Mouse (Mus musculus): ENCODE results near the gene Cish. TPM values are rescaled to one million over a fixed set of nuclear protein-coding genes. Genes with fewer than 3 reads are reported as not detected.
A peak's percentile ranks its signal among the peaks of the same experiment; 100 is the strongest.

Cish gene
- polyA plus RNA-seq, 1 experiment from 2014 or later, result 9.9 TPM

DNA sequence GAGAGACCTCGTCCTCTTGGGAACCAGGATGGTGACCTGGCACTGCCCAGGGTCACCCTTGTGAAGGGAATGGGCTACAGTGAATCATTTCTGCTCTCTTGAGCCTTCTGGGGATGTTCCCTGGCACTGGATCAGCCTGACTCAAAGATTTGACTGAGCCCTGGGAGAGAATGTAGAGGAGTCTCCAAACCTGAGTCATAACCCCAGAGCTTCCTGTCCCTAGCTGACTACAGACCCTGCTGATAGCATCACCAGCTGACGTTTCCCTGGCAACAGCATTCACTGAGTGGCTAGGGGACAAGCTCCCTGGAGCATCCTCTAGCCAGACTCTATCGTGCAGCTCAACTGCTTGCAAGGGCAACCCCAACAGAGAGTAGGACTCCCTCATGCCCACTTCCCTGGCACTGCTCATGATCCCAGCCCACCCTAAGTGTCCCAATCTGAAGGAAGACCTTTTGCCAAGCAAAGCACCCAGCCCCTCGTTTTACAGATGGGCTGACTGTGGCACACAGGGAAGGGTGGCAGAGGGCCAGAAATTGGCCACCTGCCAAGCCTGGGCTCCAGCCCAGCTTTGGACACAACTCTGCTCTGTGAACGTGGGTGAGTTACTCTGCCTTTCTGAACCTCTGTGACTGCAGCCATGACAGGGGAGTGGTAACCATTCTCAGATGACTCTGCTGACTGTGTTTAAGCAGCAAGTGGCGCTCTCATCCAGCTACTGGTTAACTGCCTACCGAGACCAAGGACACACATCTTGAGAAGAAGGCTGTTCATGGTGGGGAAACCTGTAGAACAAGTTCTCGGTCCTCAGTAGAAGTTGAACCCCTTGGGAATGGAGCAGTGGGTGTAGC is 17.1 kb upstream of the Cish start:
- WGBS, result 54% methylated on average over 8 of the region's 8 CpGs

DNA sequence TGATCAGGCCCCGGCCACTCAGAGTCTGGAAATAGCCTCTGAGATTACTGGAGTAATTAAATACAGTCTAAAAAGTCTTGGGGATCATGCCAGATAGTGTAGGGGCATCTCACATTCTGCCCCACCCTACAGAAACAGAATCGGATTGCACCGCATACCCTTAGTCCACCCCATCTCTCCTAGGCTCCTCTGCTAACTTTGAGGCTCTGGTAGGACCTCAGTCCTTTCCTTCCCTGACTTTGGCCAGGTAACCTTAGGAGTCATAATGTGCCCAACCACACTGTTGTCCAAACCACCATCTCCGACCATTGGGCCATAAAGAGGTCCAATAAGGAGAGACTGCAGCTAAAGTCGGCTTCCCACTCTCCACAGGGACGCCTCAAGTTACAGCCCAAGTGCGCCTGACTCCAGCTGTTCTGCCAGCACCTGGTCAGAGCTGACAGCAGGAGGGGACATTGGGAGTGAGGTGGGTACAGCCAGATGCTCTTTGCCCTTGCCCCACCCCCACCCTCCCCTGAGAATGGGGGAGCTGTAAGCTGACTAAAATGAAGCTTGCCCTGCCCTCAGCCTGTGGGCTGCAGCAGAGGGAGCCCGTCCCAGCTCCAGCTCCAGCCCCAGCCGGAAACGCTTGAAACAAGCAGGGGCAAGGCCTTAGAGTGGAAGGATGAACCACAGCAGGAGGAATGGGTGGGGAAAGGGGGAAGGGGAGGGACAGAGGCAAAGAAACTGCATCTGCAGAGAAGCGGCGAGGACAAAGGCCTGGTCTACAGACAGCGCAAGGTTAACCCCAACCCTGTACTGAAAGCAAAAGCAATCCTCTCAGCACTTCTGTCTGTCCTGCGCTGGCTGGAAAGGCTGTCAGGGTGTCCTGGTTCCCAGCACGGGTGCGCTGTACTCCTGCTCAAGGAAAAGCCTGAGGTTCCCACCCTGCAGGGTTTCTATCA is 16.2 kb upstream of the Cish start:
- Histone ChIP-seq H3K36me3 (no peaks in the 10 kb centered on the region), H3K9me3 (no peaks in the 10 kb centered on the region), H3K27me3 (no peaks in the 10 kb centered on the region), H3K27ac (no peak overlapping the region), H3K4me2 (replicated peaks) (peak overlapping the region; percentile 48), H3K4me3 (peak overlapping the region; percentile 12; the same call in 1 of the 2 replicates), H3K4me1 (peaks cover 18% of the 10 kb centered on the region), H3K9ac (peak overlapping the region; percentile 58)
- peak; percentile 77 for ATAC-seq (ENCODE audit: low FRiP score, low read depth)
- WGBS, result 17% methylated on average over 16 of the region's 16 CpGs

More for the DNA sequence above, 17.1 kb upstream of the Cish start:
- Histone ChIP-seq H3K36me3 (no peaks in the 10 kb centered on the region), H3K4me1 (peaks cover 18% of the 10 kb centered on the region), H3K27ac (no peak overlapping the region), H3K9me3 (no peaks in the 10 kb centered on the region), H3K27me3 (no peaks in the 10 kb centered on the region), H3K4me3 (no peak overlapping the region), H3K4me2 (replicated peaks) (no peak overlapping the region), H3K9ac (no peak overlapping the region)
- peak; percentile 20; the same call in 1 of the 2 replicates for ATAC-seq (ENCODE audit: low FRiP score, low read depth)

DNA sequence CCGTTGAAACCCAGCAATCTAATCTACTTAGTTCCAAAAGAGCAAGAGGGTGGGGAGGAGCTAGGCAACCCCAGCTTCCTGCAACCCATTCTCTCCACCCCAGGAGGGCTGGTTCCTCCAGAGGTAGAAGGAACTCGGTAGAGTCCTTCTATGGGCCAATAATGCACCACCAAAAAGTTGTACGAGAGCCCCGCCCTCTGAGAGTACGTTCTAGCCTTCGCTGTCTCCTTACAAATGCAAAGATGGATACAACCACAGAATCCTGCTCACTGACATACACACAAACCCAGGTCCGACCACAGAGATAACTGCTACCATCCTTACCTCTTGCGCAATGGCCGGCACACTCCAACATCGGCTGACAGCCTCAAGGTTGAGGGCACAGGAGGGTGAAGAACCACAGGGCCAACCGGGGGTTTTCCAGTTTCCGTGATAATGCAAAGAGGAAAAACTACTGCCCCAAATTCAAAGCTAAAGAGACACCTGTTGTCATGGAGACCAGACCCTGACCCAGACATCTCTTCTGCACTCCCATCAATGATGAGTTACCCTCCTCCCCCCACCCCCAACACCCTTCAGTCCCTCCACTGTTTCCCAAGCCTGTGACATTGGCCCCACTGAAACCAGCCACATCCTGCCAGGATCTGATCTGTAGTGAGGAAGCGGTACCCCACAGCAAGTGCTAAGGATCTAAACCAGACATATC is 15.4 kb upstream of the Cish start:
- Histone ChIP-seq H3K9ac (peak overlapping the region; percentile 58), H3K27ac (no peak overlapping the region), H3K27me3 (no peaks in the 10 kb centered on the region), H3K9me3 (no peaks in the 10 kb centered on the region), H3K4me1 (peaks cover 18% of the 10 kb centered on the region), H3K4me2 (replicated peaks) (peak overlapping the region; percentile 48), H3K4me3 (0 out of 2 replicates have a peak overlapping the region, but pooled peaks have one; percentile 12), H3K36me3 (no peaks in the 10 kb centered on the region)
- WGBS, result 49% methylated on average over 13 of the region's 13 CpGs
- no peak; the same call in 1 of the 2 replicates for ATAC-seq (ENCODE audit: low FRiP score, low read depth)

DNA sequence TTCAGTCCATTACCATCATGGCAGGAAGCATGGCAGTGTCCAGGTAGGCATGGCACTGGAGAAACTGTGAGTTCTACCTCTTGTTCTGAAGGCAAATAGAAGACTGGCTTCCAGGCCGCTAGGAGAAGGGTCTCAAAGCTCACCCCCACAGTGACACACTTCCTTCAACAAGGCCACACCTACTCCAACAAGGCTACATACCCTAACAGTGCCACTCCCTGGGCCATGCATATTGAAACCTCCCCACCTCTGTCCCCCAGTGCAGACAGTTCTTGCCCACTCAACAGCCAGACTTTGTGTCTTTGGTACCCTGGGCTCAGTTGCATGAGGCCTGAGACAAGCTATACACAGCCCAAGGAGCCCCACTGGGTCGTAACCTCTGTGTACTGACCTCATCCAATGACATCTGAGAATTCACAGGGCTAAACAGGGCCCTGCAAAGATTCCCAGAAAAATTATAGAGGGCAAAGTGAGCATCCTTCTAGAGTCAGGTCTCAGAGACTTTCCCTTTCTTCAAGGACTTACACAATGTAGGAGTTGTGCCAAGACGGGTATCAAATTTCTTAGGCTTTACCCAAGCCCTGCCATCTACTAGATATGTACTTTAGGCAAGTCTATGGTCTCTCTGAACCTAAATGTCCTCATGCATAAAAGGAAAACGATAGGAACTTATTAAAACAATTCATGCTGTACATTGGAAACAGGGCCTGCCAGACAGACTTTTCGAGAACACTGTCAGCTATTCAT is 14.4 kb upstream of the Cish start:
- Histone ChIP-seq H3K4me1 (peaks cover 18% of the 10 kb centered on the region), H3K27ac (no peak overlapping the region), H3K9me3 (no peaks in the 10 kb centered on the region), H3K4me2 (replicated peaks) (no peak overlapping the region), H3K36me3 (no peaks in the 10 kb centered on the region), H3K9ac (no peak overlapping the region), H3K27me3 (no peaks in the 10 kb centered on the region), H3K4me3 (no peak overlapping the region)
- 92% methylated on average over 5 of the region's 5 CpGs for WGBS
- ATAC-seq (ENCODE audit: low FRiP score, low read depth), result no peak

DNA sequence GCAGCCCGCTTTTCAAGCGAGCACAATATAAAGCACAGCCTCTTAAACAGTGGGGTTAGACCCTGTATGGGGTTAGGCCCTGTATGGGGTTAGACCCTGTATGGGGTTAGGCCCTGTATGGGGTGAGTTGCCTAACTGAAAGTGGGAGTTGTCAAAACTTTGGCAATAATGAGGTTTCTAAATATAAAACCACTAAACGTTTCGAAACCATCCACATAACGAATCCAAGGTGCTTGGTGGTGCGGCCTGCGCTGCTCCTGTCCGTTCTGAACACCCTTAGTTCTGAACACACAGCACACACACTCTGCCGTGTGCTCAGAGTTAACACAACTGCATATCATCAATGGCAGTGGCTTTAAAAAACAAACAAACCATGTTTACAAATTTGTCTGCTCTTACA is 12.9 kb upstream of the Cish start:
- Histone ChIP-seq H3K4me3 (no peak overlapping the region), H3K27me3 (no peaks in the 10 kb centered on the region), H3K4me2 (replicated peaks) (no peak overlapping the region), H3K36me3 (no peaks in the 10 kb centered on the region), H3K27ac (no peak overlapping the region), H3K4me1 (peaks cover 18% of the 10 kb centered on the region), H3K9me3 (no peaks in the 10 kb centered on the region), H3K9ac (no peak overlapping the region)
- WGBS, result 74% methylated on average over 9 of the region's 9 CpGs
- ATAC-seq (ENCODE audit: low FRiP score, low read depth), result no peak

DNA sequence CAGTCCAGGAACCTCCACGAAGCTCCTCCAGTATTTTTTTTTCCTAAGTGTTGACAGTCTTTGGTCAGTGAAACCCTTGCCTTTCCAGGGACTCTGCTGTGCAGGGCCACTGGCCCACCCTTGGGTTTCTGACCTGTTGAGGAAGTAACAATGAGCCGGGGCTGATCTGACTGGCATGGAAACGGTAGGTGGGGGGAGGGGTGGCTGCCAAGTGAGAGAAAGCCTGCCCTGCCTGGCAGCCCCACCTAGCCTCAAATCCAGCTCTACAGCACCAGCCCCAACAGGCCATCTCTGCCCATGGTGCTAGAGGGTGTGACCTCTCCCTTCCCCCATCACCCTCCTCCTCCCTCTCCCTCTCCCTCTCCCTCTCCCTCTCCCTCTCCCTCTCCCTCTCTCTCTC is 10.8 kb upstream of the Cish start:
- H3K27me3 ChIP-seq, result peaks cover 7% of the 10 kb centered on the region; the same call in 1 of the 2 replicates
- no peak overlapping the region for H3K9ac ChIP-seq
- peaks cover 14% of the 10 kb centered on the region for H3K4me1 ChIP-seq
- H3K4me2 ChIP-seq (replicated peaks), result no peak overlapping the region
- no peak overlapping the region for H3K4me3 ChIP-seq
- no peak overlapping the region for H3K27ac ChIP-seq
- 28% methylated on average over 3 of the region's 3 CpGs for WGBS
- H3K36me3 ChIP-seq, result no peaks in the 10 kb centered on the region
- no peak for ATAC-seq (ENCODE audit: low FRiP score, low read depth)
- no peaks in the 10 kb centered on the region for H3K9me3 ChIP-seq

DNA sequence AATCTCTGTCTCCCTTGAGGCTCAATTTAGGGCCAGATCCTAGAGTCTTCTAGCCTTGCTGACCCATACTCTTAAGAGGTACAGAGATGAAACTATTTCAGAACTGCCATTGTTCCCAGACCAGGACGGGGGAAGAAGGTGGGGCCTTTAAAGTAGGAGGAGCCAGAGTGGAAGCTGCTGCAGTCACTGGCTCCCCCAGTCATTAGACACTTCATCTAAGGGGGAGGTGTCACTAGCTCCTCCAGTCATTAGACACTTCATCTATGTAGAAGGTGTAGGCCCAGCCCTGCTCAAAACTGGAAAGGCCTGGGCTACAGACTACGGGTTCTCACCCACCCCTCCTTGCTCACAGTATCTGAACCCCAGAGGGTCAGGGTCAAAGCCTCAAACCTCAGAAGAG is 8.5 kb upstream of the Cish start:
- WGBS, result 77% methylated on average over 2 of the region's 2 CpGs
- H3K9ac ChIP-seq, result no peak overlapping the region
- H3K4me3 ChIP-seq, result no peak overlapping the region
- ATAC-seq (ENCODE audit: low FRiP score, low read depth), result no peak
- no peaks in the 10 kb centered on the region for H3K9me3 ChIP-seq
- H3K36me3 ChIP-seq, result no peaks in the 10 kb centered on the region
- H3K4me1 ChIP-seq, result peaks cover 12% of the 10 kb centered on the region
- H3K27ac ChIP-seq, result no peak overlapping the region
- H3K4me2 ChIP-seq (replicated peaks), result no peak overlapping the region
- peaks cover 8% of the 10 kb centered on the region; the same call in 1 of the 2 replicates for H3K27me3 ChIP-seq

DNA sequence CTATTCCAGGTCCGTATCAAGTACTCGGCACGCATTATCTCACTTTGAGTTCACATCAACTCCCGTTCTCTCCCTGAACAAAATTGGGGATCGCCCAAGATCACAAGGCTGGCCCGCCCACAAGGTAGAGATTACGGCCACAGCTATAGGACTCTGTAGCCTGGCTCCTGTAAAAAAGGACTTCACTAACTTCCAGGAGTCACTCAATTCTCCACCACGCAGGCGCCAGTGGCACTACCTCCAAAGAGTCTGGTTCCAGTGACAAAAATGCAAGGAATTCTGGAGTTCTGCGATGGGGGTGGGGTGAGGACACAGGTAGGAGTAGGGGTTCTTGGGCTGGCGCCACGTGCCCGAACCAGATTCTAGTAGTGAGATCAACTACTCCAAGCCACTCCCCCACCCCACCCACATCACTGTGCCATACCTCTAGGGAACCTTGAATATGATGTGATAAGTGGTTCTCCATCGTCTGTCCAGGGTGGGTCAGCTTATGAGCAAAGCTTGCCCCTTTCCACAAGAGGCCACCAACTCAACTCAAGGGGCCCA is 7.6 kb upstream of the Cish start:
- Histone ChIP-seq H3K36me3 (no peaks in the 10 kb centered on the region), H3K9ac (no peak overlapping the region), H3K4me3 (no peak overlapping the region), H3K27me3 (peaks cover 14% of the 10 kb centered on the region), H3K27ac (no peak overlapping the region), H3K9me3 (no peaks in the 10 kb centered on the region), H3K4me2 (replicated peaks) (peak overlapping the region; percentile 89; the same call in 1 of the 2 replicates), H3K4me1 (peaks cover 12% of the 10 kb centered on the region)
- 91% methylated on average over 14 of the region's 14 CpGs for WGBS
- ATAC-seq (ENCODE audit: low FRiP score, low read depth), result no peak

DNA sequence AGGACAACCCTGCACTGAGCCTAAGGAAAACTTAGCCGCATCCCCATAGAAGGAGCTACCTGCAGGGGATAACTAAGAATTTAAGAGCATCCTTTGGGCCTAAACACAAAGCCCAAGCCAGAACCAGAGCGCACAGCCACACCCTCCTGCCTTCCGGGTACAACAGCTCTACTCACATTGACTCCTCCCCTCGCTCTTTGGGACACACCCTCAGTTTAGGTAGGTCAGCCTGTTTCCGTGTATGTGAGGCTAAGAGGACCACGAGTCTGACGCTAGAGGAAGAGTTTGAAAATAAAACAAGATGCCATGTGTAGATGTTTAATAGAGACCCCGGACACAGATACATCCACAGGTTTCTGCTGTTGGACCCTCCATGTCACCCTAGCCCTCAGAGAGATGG is 7.1 kb upstream of the Cish start:
- Histone ChIP-seq H3K4me3 (peak overlapping the region; percentile 53), H3K9ac (peak overlapping the region; percentile 62; the same call in 1 of the 2 replicates), H3K27ac (no peak overlapping the region), H3K36me3 (no peaks in the 10 kb centered on the region), H3K4me1 (peaks cover 12% of the 10 kb centered on the region), H3K4me2 (replicated peaks) (peak overlapping the region; percentile 89), H3K27me3 (peaks cover 14% of the 10 kb centered on the region), H3K9me3 (no peaks in the 10 kb centered on the region)
- 28% methylated on average over 8 of the region's 8 CpGs for WGBS
- ATAC-seq (ENCODE audit: low FRiP score, low read depth), result no peak

DNA sequence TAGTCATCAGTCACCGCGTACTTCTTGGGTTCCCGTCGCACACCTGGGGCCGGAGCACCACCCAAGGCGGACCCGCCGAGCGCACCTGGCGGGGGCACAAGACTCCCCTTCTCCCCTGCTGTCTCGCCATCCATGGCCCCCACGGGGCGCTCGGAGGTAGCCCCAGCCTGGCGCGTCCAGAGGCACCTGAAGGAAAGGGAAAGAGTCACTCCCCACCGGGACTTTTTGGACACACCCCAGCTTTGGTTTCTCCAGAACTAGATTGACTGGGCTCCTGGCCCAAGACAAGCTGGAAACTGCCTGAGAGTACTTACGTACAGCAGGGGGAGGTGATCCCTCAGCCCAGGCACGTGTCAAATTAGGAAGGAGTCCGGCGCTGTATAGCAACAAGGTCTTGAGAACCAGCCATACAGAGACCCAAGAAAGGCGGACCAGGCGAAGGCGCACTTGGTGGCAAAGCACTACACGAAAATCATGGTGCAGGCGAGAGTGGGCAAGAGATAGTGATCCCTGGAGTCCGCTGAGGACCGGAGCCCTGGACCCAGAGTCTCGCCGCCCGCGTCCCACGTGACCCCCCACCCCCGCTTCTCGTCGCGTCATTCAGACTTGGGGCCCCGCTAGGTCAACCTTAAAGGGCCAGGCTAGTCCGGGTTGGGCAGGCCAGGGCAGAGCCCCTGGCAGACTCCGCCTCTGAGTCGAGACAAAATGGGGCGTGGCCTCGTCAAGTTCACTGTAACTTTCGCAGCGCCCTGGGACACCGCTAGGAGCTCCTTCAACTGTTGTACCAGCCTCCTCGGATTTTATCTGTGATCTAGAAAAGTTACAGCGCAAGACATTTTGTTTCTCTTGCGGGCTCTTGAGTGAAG is 6.4 kb upstream of the Cish start, which contains the start of gene Mapkapk3:
Gene Mapkapk3, minus strand, starts transcription at position 667 of the 866 bp plus-strand sequence.
- peak within 1 kb of the TSS; percentile 62 for H3K9ac ChIP-seq
- H3K4me1 ChIP-seq, result peaks cover 12% of the 10 kb centered on the region
- peak within 1 kb of the TSS; percentile 89 for H3K4me2 ChIP-seq (replicated peaks)
- no peaks in the 10 kb centered on the region for H3K36me3 ChIP-seq
- 2% methylated on average over 49 of the region's 49 CpGs for WGBS
- H3K27me3 ChIP-seq, result peaks cover 14% of the 10 kb centered on the region
- H3K27ac ChIP-seq, result no peak within 1 kb of the TSS
- H3K4me3 ChIP-seq, result peak within 1 kb of the TSS; percentile 53
- H3K9me3 ChIP-seq, result no peaks in the 10 kb centered on the region
- peak; percentile 80 for ATAC-seq (ENCODE audit: low FRiP score, low read depth)
